Mouse (Mus musculus): ENCODE measurements around the gene Sgms2.

- TF ChIP-seq MAZ (IDR thresholded peaks at IDR 0.05; ENCODE audit: low read depth, low read length) (no peak), GATA1 (IDR thresholded peaks at IDR 0.05; ENCODE audit: low read depth, low read length) (no peak), CHD2 (IDR thresholded peaks at IDR 0.05; ENCODE audit: low read length) (no peak), POLR2A (IDR thresholded peaks at IDR 0.05; ENCODE audit: control insufficient read depth in 1 of 2, insufficient read depth in 1 of 2, low read depth in 1 of 2, low read length in 2 of 2, poor library complexity in 1 of 2) (no peak), CTCF (IDR thresholded peaks at IDR 0.05 in 2 of 3, conservative IDR thresholded peaks at IDR 0.05 in 1 of 3; ENCODE audit: control insufficient read depth in 1 of 3, insufficient read depth in 1 of 3, low read depth in 2 of 3, low read length in 3 of 3, poor library complexity in 1 of 3, severe bottlenecking in 1 of 3) (no peak), ZC3H11A (IDR thresholded peaks at IDR 0.05; ENCODE audit: low read depth, low read length) (no peak), JUND (IDR thresholded peaks at IDR 0.05; ENCODE audit: low read depth, low read length) (no peak), POLR2AphosphoS2 (IDR thresholded peaks at IDR 0.05; ENCODE audit: low read length) (no peak)
Observed at GRCm38 (mm10) chr3:131274151-131274550, 217.1 kb downstream of the Sgms2 start.
